Mouse (Mus musculus): ENCODE data around the gene Top3a.

DNA sequence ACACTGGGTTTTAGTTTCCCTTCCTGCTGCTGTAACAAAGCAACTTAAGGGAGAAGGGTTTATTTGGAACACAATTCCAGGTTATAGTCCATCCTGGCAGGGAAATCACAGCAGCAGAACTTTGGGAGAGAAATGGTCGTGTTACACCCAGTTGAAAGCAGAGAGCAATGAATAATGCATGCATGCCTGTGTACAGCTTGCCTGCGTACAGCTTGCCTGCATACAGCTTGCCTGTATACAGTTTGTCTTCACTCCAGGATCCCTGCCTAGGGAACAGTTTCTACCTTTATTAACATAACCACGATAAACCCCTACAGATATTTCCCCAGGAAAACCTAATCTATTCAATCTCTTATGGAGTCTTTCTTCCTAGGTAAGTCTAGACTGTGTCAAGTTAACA is 6.4 kb downstream of the Top3a start:
- no peak for TF ChIP-seq CTCF (IDR thresholded peaks at IDR 0.05; ENCODE audit: borderline replicate concordance, extremely low read depth, insufficient read depth, insufficient read length)
- no peak for TF ChIP-seq POLR2A (IDR thresholded peaks at IDR 0.05; ENCODE audit: borderline replicate concordance, extremely low read depth, insufficient read depth, insufficient read length, poor library complexity, severe bottlenecking)

Data from brain, embryonic 14.5 days (tissue).